Mouse (Mus musculus) embryonic facial prominence, embryonic 12.5 days (tissue): ENCODE measurements around the gene Ppp1r16b. TPM values are rescaled to one million over a fixed set of nuclear protein-coding genes. Genes with fewer than 3 reads are reported as not detected.

Experiments
- ATAC-seq: fragments of 200-750 bp; cut with Nextera tagmentation; 2 replicates; pipeline ENCODE4 v1.8.0; 2017; ENCODE audit not compliant: insufficient number of reproducible peaks, insufficient read depth, low FRiP score, low TSS enrichment
- H3K27ac ChIP-seq: fragments of 300-500 bp; sonication (generic); 2 replicates; pipeline ENCODE4 v1.5.1; 2016; ENCODE audit warnings: mild to moderate bottlenecking
- H3K27me3 ChIP-seq: fragments of 300-500 bp; sonication (generic); 2 replicates; pipeline ENCODE4 v1.6.1; 2016; ENCODE audit warnings: mild to moderate bottlenecking, moderate library complexity
- H3K36me3 ChIP-seq: fragments of 300-500 bp; sonication (generic); 2 replicates; pipeline ENCODE4 v1.6.1; 2016; ENCODE audit warnings: mild to moderate bottlenecking
- H3K4me1 ChIP-seq: fragments of 300-500 bp; sonication (generic); 2 replicates; pipeline ENCODE4 v1.6.1; 2016
- H3K4me2 ChIP-seq: fragments of 300-500 bp; sonication (generic); replicated peaks from 2 replicates; pipeline ENCODE4 v1.6.1; 2016; ENCODE audit warnings: mild to moderate bottlenecking, moderate library complexity
- H3K4me3 ChIP-seq: fragments of 300-500 bp; sonication (generic); 2 replicates; pipeline ENCODE4 v1.5.1; 2016; ENCODE audit warnings: mild to moderate bottlenecking
- H3K9ac ChIP-seq: fragments of 300-500 bp; sonication (generic); 2 replicates; pipeline ENCODE4 v1.6.1; 2016; ENCODE audit warnings: mild to moderate bottlenecking, moderate library complexity
- H3K9me3 ChIP-seq: fragments of 300-500 bp; sonication (generic); 2 replicates; pipeline ENCODE4 v1.6.1; 2016; ENCODE audit warnings: mild to moderate bottlenecking, moderate library complexity
- WGBS: fragments of 180-500 bp; shearing (Covaris S2); methylation state at CpG from one replicate; pipeline ENCODE4 v1.1.7; 2016; 5-methylcytosine and 5-hydroxymethylcytosine counted together
- polyA plus RNA-seq: library from polyadenylated mRNA; unstranded; fragments of >200 nt; fragmentation: Nextera tagmentation; extraction: Ambion mirVana; gene quantifications from 2 replicates; pipeline ENCODE4 v1.2.1, GENCODE M21; 2016

The Ppp1r16b gene
- polyA plus RNA-seq, 1 experiment from 2014 or later: 2.5 TPM

- H3K27ac ChIP-seq: no peak overlapping the region
- no peaks in the 10 kb centered on the region for H3K36me3 ChIP-seq
- H3K9ac ChIP-seq: no peak overlapping the region
- H3K9me3 ChIP-seq: no peaks in the 10 kb centered on the region
- H3K27me3 ChIP-seq: no peaks in the 10 kb centered on the region
- H3K4me2 ChIP-seq: no peak overlapping the region
- no peak overlapping the region for H3K4me3 ChIP-seq
- 54% methylated on average over 11 of the region's 11 CpGs for WGBS
- H3K4me1 ChIP-seq: peaks cover 19% of the 10 kb centered on the region
- ATAC-seq: no peak
Measured at GRCm38 (mm10) chr2:158682344-158683037, 17.3 kb downstream of the Ppp1r16b start.

DNA sequence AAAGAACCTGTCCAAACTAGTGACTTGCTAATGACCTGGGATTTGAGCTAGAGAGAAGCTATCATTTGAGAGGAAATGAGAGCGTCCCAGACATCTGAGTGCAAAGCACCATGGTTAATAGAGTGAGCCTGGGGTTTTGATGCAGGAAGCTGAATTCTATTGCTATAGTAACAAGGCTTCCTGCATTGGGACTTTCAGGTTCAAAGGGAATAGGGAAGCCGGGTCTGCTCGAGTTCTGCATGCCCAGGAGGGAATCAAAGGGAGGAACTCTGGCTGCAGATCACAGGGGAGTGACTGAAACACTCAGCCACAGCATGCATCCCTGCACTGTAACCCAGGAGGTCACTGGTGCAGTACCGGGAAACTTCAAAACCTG, 17.8 kb downstream of the Ppp1r16b start:
- 12% methylated on average over 4 of the region's 4 CpGs for WGBS
- Histone ChIP-seq H3K4me1 (peaks cover 22% of the 10 kb centered on the region), H3K9ac (no peak overlapping the region), H3K36me3 (no peaks in the 10 kb centered on the region), H3K27me3 (no peaks in the 10 kb centered on the region), H3K4me2 (no peak overlapping the region), H3K9me3 (no peaks in the 10 kb centered on the region), H3K27ac (no peak overlapping the region), H3K4me3 (no peak overlapping the region)
- ATAC-seq: no peak

DNA sequence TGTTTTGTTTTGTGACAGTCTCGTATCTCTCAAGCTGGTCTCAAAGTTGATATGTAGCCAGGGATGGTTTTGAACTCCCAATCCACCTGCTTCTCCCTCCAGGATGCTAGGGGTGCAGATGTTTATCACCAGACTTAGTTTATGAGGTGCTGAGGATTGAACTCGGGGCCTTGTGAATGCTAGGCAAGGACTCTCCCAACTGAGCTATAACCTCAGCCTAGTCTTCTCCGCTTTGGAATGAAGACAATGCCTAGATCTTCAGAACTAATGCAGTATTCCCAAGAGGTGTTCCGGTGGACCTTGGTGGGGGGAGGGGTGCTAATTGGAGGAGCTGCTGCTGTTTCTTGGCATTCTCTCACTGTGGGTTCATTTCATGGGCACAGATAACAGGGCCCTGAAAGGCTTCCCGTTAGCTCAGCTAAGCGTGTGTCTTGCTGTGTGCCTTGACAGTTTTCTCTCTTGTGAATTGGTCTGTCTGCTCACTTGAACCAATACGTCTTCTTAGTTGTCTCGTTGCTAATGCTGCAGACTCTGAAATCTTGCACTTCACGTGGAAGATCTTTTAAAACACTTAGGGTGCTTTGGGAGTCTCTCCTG, 19.1 kb downstream of the Ppp1r16b start:
- H3K27ac ChIP-seq: no peak overlapping the region
- WGBS: 73% methylated on average over 9 of the region's 9 CpGs
- H3K27me3 ChIP-seq: no peaks in the 10 kb centered on the region
- no peaks in the 10 kb centered on the region for H3K36me3 ChIP-seq
- H3K4me3 ChIP-seq: no peak overlapping the region
- no peaks in the 10 kb centered on the region for H3K9me3 ChIP-seq
- no peak overlapping the region for H3K4me2 ChIP-seq
- peaks cover 24% of the 10 kb centered on the region for H3K4me1 ChIP-seq
- no peak overlapping the region for H3K9ac ChIP-seq
- ATAC-seq: no peak

GRCm38 (mm10) chr2:158684910-158685309, 19.7 kb downstream of the Ppp1r16b start:
- Histone ChIP-seq H3K27me3 (no peaks in the 10 kb centered on the region), H3K4me3 (no peak overlapping the region), H3K4me1 (peaks cover 29% of the 10 kb centered on the region), H3K36me3 (no peaks in the 10 kb centered on the region), H3K9ac (no peak overlapping the region), H3K9me3 (no peaks in the 10 kb centered on the region), H3K4me2 (no peak overlapping the region), H3K27ac (no peak overlapping the region)
- no peak for ATAC-seq
- 90% methylated on average over 3 of the region's 3 CpGs for WGBS

GRCm38 (mm10) chr2:158686394-158686793, 21.2 kb downstream of the Ppp1r16b start:
- 26% methylated on average over 2 of the region's 2 CpGs for WGBS
- Histone ChIP-seq H3K4me3 (no peak overlapping the region), H3K4me2 (no peak overlapping the region), H3K9me3 (no peaks in the 10 kb centered on the region), H3K36me3 (no peaks in the 10 kb centered on the region), H3K27me3 (no peaks in the 10 kb centered on the region), H3K27ac (no peak overlapping the region), H3K4me1 (peaks cover 30% of the 10 kb centered on the region), H3K9ac (no peak overlapping the region)
- ATAC-seq: no peak

DNA sequence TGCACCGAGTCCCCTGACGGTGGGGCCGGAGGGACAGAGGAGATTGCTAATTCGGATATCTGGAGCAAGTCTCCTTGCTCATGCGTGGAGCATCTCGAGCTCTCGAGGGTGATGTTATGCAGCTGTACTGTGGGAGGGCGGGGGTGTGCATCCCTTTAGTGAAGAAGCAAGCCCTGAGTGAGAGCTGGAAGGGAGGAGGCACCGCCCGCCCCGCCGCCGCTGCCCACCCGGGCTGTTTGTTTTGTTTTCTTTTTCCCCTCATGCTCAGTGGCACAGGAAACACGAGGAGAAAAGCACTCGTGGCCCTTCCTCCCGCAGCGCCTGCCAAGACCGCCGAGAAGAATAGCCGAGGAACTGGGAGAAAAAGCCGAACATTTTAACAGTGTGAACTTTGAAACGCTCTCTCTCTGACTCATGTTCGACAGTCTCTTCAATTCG, 22.6 kb downstream of the Ppp1r16b start:
- Histone ChIP-seq H3K4me1 (peaks cover 21% of the 10 kb centered on the region), H3K9me3 (no peaks in the 10 kb centered on the region), H3K27ac (no peak overlapping the region), H3K4me3 (no peak overlapping the region), H3K4me2 (no peak overlapping the region), H3K27me3 (no peaks in the 10 kb centered on the region), H3K36me3 (no peaks in the 10 kb centered on the region), H3K9ac (no peak overlapping the region)
- ATAC-seq: no peak
- 57% methylated on average over 25 of the region's 25 CpGs for WGBS

DNA sequence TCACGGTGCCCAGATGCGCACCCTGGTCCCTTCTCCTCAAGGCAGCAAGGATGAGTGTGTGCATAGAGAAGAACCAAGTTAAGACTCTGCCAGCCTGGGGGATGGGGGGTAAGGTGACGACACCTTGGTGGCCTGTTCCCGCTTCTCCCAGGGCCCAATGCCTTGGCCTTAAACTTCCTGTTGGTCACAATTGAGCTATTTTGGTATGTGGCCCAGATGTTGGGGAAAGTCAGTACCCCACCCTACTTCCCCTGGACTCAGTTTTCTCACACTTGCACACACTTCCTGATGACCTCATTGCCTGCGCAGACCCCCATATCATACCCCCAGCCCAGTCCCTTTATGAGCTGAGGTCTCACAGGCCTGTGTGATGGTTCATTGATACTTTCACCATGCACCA, 23.9 kb downstream of the Ppp1r16b start:
- Histone ChIP-seq H3K9ac (no peak overlapping the region), H3K4me2 (no peak overlapping the region), H3K4me1 (peaks cover 16% of the 10 kb centered on the region), H3K27me3 (no peaks in the 10 kb centered on the region), H3K36me3 (no peaks in the 10 kb centered on the region), H3K27ac (no peak overlapping the region), H3K9me3 (no peaks in the 10 kb centered on the region), H3K4me3 (no peak overlapping the region)
- WGBS: 93% methylated on average over 5 of the region's 5 CpGs
- no peak for ATAC-seq

- no peak overlapping the region for H3K9ac ChIP-seq
- ATAC-seq: no peak
- no peaks in the 10 kb centered on the region for H3K27me3 ChIP-seq
- H3K36me3 ChIP-seq: no peaks in the 10 kb centered on the region
- H3K4me3 ChIP-seq: no peak overlapping the region
- H3K27ac ChIP-seq: no peak overlapping the region
- no peaks in the 10 kb centered on the region for H3K9me3 ChIP-seq
- H3K4me1 ChIP-seq: peaks cover 16% of the 10 kb centered on the region
- WGBS: 41% methylated on average over 7 of the region's 7 CpGs
- no peak overlapping the region for H3K4me2 ChIP-seq
Measured at GRCm38 (mm10) chr2:158689640-158690039, 24.4 kb downstream of the Ppp1r16b start.

GRCm38 (mm10) chr2:158690116-158690515, 24.9 kb downstream of the Ppp1r16b start:
- H3K27ac ChIP-seq: no peak overlapping the region
- 64% methylated on average over 8 of the region's 8 CpGs for WGBS
- H3K9me3 ChIP-seq: no peaks in the 10 kb centered on the region
- H3K36me3 ChIP-seq: no peaks in the 10 kb centered on the region
- H3K27me3 ChIP-seq: no peaks in the 10 kb centered on the region
- no peak overlapping the region for H3K9ac ChIP-seq
- no peak for ATAC-seq
- no peak overlapping the region for H3K4me2 ChIP-seq
- H3K4me1 ChIP-seq: peaks cover 16% of the 10 kb centered on the region
- H3K4me3 ChIP-seq: no peak overlapping the region

DNA sequence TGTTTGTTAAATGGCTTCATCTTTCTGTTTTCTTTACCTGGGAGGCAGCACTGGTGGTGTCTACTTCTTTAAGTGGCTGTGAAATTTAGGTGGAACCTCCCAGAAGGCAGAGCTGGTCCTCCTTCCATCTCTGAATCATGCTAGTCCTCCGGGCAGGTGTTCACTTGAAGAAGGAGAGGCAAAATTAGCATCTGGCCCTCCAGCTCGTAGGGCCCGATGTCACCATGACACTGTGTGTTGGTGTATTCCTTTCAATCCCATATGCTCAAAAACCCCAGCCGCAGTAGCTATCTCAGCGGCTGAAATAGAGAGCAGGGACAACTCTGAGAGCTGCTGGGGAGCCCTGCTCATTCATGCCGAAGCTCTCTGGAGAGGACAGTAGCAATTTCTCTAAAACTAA, 27.0 kb downstream of the Ppp1r16b start:
- WGBS: 85% methylated on average over 6 of the region's 6 CpGs
- Histone ChIP-seq H3K36me3 (no peaks in the 10 kb centered on the region), H3K27ac (no peak overlapping the region), H3K4me1 (peaks cover 14% of the 10 kb centered on the region), H3K4me3 (no peak overlapping the region), H3K9ac (no peak overlapping the region), H3K27me3 (no peaks in the 10 kb centered on the region), H3K9me3 (no peaks in the 10 kb centered on the region), H3K4me2 (no peak overlapping the region)
- ATAC-seq: no peak

DNA sequence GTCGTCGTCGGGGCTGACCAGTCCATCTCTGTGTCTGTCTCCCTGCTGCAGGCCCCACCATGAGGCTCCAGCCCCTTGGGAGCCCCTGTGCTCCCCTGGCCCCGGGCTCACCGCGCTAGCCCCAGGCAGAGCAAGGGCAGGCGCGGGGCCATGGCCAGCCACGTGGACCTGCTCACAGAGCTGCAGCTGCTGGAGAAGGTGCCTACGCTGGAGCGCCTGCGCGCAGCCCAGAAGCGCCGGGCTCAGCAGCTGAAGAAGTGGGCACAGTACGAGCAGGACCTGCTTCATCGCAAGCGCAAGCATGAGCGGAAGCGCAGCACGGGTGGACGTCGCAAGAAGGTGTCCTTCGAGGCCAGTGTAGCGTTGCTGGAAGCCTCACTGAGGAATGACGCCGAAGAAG, 30.6 kb downstream of the Ppp1r16b start:
- Histone ChIP-seq H3K4me1 (peaks cover 2% of the 10 kb centered on the region; the same call in 1 of the 2 replicates), H3K9ac (no peak overlapping the region), H3K36me3 (no peaks in the 10 kb centered on the region), H3K4me2 (no peak overlapping the region), H3K4me3 (no peak overlapping the region), H3K9me3 (no peaks in the 10 kb centered on the region), H3K27ac (no peak overlapping the region), H3K27me3 (no peaks in the 10 kb centered on the region)
- WGBS: 85% methylated on average over 27 of the region's 27 CpGs
- no peak for ATAC-seq

DNA sequence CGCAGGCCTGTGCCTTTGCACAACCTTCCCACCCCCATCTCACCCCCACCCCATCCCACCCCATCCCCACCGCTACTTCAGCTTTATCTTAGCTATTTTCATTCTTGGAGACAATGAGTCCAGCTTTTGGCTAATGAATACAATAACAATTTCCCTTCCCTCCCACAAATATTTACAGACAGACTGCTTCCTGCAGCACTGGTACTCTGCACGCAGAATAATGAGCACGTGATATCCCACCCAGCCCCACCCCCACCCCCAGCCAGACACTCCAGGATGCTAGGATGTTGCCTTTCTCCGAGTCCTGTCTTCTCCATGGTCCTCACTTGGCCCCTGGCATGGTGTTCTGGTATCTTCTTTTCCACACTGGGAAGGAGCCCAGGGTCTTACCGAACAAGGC, 31.3 kb downstream of the Ppp1r16b start:
- Histone ChIP-seq H3K9me3 (no peaks in the 10 kb centered on the region), H3K4me2 (no peak overlapping the region), H3K4me1 (peaks cover 2% of the 10 kb centered on the region; the same call in 1 of the 2 replicates), H3K9ac (no peak overlapping the region), H3K36me3 (no peaks in the 10 kb centered on the region), H3K4me3 (no peak overlapping the region), H3K27ac (no peak overlapping the region), H3K27me3 (no peaks in the 10 kb centered on the region)
- ATAC-seq: no peak
- WGBS: 89% methylated on average over 6 of the region's 6 CpGs
